Mouse (Mus musculus): ENCODE results near the gene Trmt1.

Trmt1 gene

GRCm38 (mm10) chr8:84686191-84687002 lies at the start of gene Trmt1:
Trmt1 (plus strand) TSS chr8:84686307.
- no peak for DNase-seq (ENCODE audit: low read depth, low spot score)

GRCm38 (mm10) chr8:84637946-84638554 lies 48.1 kb upstream of the Trmt1 start:
- DNase-seq (ENCODE audit: low read depth, low spot score) = no peak

- DNase-seq (ENCODE audit: low read depth, low spot score) = no peak
These were observed 47.4 kb upstream of the Trmt1 start for GRCm38 (mm10) chr8:84638555-84639161.

- peak; percentile 80 for DNase-seq (ENCODE audit: low read depth, low spot score)
These were observed 46.7 kb upstream of the Trmt1 start for GRCm38 (mm10) chr8:84639162-84640009.

- no peak for DNase-seq (ENCODE audit: low read depth, low spot score)
These were observed 46.0 kb upstream of the Trmt1 start for GRCm38 (mm10) chr8:84640010-84640588.

GRCm38 (mm10) chr8:84640617-84641294 lies 45.4 kb upstream of the Trmt1 start:
- no peak for DNase-seq (ENCODE audit: low read depth, low spot score)

- DNase-seq (ENCODE audit: low read depth, low spot score) = no peak
These were observed 44.3 kb upstream of the Trmt1 start for GRCm38 (mm10) chr8:84641578-84642361.

GRCm38 (mm10) chr8:84643019-84643418 lies 43.1 kb upstream of the Trmt1 start:
- DNase-seq (ENCODE audit: low read depth, low spot score) = no peak

- no peak for DNase-seq (ENCODE audit: low read depth, low spot score)
These were observed 39.3 kb upstream of the Trmt1 start for GRCm38 (mm10) chr8:84646800-84647199.

- DNase-seq (ENCODE audit: low read depth, low spot score) = no peak
These were observed 38.6 kb upstream of the Trmt1 start for GRCm38 (mm10) chr8:84647461-84647901.

GRCm38 (mm10) chr8:84650213-84650612 lies 35.9 kb upstream of the Trmt1 start:
- no peak for DNase-seq (ENCODE audit: low read depth, low spot score)

- no peak for DNase-seq (ENCODE audit: low read depth, low spot score)
These were observed 32.9 kb upstream of the Trmt1 start for GRCm38 (mm10) chr8:84653092-84653631.

GRCm38 (mm10) chr8:84654597-84654996 lies 31.5 kb upstream of the Trmt1 start:
- DNase-seq (ENCODE audit: low read depth, low spot score) = no peak

GRCm38 (mm10) chr8:84655336-84656190 lies 30.5 kb upstream of the Trmt1 start:
- DNase-seq (ENCODE audit: low read depth, low spot score) = no peak

GRCm38 (mm10) chr8:84656191-84656525 lies 29.9 kb upstream of the Trmt1 start:
- DNase-seq (ENCODE audit: low read depth, low spot score) = no peak

- no peak for DNase-seq (ENCODE audit: low read depth, low spot score)
These were observed 29.4 kb upstream of the Trmt1 start for GRCm38 (mm10) chr8:84656641-84657126.

GRCm38 (mm10) chr8:84657203-84657602 lies 28.9 kb upstream of the Trmt1 start:
- no peak for DNase-seq (ENCODE audit: low read depth, low spot score)

- DNase-seq (ENCODE audit: low read depth, low spot score) = no peak
These were observed 28.4 kb upstream of the Trmt1 start for GRCm38 (mm10) chr8:84657680-84658079.

GRCm38 (mm10) chr8:84658951-84659350 lies 27.2 kb upstream of the Trmt1 start:
- DNase-seq (ENCODE audit: low read depth, low spot score) = no peak

Data from telencephalon, adult 2 months (tissue).